Mouse (Mus musculus) MEL-GATA-1-ER (cell line): Measurements from ENCODE around the gene Ccsap.
"Not testable (repeated sequence)": the region's sequence is repeated elsewhere in the genome, so short reads cannot be mapped to it uniquely, and the experiment has no call there.

Source experiments
- DNase-seq: peaks from one replicate; pipeline ENCODE4 v3.0.0-alpha.2; 2012; ENCODE audit warnings: low read depth; ENCODE audit errors: extremely low read depth

The Ccsap gene

GRCm38 (mm10) chr8:123840578-123841345 lies 19.2 kb downstream of the Ccsap start:
- DNase-seq: no peak

- DNase-seq: no peak
Measured at GRCm38 (mm10) chr8:123838496-123838895, 21.5 kb downstream of the Ccsap start.

- DNase-seq: no peak
Measured at GRCm38 (mm10) chr8:123836354-123836753, 23.7 kb downstream of the Ccsap start.

- DNase-seq: no peak
Measured at GRCm38 (mm10) chr8:123835451-123835850, 24.6 kb downstream of the Ccsap start.

DNA sequence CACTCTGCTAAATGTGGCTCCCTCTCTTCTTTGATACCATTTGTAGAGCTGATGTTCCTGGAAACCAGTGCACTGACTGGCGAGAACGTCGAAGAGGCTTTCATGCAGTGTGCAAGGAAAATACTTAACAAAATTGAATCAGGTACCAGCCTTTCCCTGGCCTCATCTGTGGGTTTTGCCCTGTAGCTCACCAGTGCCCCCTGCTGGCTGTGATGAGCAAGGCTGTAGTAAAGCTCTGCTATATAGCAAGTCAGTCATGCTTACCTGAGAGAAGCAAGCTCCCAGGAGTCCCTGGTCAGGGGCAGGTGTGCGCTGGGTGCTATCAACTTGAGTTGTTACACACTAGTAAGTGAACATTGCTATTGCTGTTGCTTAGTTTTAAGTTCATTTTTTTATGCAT lies 27.3 kb downstream of the Ccsap start:
- DNase-seq: no peak

DNA sequence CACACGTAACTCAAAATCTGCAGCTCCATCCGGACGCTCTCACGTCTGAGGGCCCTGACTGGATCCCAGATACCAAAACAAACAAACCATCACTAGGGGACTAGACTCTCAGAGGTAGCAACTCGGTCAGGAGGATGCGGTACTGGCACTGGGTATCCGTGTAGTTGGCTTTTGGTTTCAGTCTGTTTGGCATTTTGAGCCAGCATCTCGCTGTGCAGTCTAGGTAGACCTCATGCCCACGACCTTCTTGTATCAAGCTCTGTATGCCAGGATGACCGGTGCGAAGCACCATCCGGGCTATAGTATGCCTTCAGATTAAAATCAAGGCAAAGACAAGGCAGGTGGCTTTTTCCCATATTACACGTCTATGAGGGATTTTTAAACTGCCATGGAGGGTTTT lies 32.5 kb downstream of the Ccsap start:
- DNase-seq: no peak

GRCm38 (mm10) chr8:123826758-123827157 lies 33.3 kb downstream of the Ccsap start:
- no peak for DNase-seq

GRCm38 (mm10) chr8:123826001-123826400 lies 34.0 kb downstream of the Ccsap start:
- no peak for DNase-seq

DNA sequence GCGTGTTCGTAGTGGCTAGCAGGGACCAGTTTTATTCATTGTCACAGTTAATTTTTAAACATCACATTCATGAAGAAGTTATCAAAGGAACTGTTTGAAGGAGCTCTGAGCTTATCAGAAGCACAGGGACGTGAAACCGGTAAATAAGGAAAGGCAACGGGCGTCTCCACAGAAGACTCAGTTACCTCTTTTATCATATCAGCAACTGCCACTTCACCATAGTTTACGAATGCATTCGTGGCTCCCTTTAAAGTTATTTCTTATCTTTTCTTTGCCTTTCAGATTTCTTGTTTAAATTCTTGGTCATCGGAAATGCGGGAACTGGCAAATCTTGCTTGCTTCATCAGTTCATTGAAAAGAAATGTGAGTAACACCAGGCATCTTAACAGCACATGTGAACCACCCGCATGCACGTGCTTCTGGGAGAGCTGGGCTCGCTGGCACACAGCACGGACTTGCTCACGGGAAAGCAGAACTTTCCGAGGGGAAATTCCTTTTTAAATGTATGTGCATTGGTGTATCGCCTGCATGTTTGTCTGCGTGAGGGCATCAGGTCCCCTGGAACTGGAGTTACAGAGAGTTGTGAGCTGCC lies 36.4 kb downstream of the Ccsap start:
- DNase-seq: peak; percentile 83

DNA sequence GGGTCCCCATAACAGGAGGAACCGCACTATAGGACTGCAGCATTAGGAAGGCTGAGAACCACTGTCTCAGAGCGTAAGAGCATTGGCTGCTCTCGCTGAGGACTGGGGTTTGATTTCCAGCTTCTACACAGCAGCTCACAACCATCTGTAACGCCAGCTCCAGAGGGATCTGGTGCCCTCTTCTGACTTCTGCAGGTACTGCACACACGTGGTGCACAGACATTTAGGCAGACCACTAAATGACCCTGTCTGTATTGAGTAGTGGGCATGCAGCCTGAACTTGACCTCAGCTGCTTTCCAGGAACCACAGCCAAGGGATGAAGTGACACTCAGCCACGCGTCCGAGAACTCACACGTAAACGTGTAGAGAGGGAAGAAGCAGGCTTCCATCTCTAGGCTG lies 36.9 kb downstream of the Ccsap start:
- DNase-seq: no peak

DNA sequence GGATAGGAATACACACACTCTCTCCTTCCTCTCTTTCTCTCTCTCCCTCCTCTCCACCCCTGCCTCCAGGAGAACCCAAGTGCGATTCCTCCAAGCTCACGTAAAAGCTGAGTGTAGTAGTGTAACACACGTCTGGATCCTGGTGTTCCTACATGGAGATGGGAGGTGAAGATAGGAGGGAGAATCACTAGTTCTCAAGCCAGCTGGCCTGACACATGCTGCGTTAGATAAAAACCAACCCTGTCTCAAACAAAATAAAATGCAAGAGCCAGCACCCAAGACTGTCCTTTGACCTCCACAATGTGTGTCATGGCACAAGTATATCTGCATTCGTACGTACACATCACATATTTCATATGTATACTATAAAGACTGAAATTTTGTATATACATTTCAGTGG lies 39.2 kb downstream of the Ccsap start:
- DNase-seq: no peak

- peak; percentile 43 for DNase-seq
Measured at GRCm38 (mm10) chr8:123819683-123820610, 40.1 kb downstream of the Ccsap start.

DNA sequence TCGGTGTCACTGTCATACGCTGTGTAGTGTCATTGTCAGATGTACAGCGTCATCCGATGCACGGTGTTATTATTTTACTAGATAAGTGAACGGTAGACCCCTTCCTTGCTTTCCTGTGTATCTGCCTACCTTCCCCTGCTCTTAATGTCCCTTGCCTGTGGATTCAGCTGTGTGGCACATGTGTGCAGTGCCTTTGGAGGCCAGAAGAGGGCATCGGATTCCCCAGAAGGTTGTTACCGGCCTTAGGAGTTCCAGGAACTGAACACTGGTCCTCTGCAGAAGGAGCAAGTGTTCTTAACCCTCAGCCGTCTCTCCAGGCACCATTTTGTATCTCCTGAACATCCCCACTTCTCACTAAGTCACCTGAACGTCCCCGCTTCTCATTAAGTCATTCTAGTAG lies 42.3 kb downstream of the Ccsap start:
- DNase-seq: no peak

- no peak for DNase-seq
Measured at GRCm38 (mm10) chr8:123816939-123817338, 43.1 kb downstream of the Ccsap start.

DNA sequence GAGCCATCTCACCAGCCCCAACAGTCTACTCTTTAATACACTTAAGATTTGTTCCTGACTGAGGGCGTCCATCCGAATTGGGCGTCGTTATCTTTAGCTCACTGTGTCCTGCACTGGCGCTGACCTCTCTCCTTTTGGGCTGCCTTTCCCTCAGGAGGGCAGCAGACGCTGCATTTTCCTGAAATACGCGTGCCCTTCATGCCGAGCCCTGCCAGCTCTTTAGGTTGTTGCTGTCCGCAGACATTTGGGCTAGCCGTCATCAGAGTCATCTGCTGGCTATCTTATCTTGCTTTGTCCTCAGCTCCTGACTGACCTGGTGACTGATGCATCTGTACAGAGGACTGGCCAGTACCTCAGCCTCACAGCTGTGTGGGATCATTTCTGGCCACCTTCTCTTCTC lies 44.7 kb downstream of the Ccsap start:
- no peak for DNase-seq

DNA sequence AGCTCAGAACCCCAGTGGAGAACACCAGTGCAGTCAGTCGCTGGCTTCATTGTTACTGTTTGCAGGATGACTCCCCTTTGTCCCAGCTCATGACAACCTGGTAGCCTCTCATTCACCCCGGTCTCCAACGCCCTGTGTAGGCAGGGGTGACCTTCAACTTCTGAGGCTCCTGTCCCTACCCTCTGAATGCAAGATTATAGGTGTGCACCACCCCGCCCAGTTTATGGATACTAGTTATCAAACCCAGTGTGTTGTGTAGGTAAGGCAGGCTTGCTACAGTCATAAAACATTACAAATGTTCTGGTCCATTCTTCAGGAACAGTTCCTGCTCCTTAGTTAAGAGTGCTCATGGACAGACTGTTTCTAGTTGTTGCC lies 46.1 kb downstream of the Ccsap start:
- no peak for DNase-seq

- DNase-seq: no peak
Measured at GRCm38 (mm10) chr8:123813173-123813891, 46.7 kb downstream of the Ccsap start.

- DNase-seq: no peak
Measured at GRCm38 (mm10) chr8:123812227-123812626, 47.8 kb downstream of the Ccsap start.

GRCm38 (mm10) chr8:123809342-123809741 lies 50.7 kb downstream of the Ccsap start:
- DNase-seq: not testable (repeated sequence)

DNA sequence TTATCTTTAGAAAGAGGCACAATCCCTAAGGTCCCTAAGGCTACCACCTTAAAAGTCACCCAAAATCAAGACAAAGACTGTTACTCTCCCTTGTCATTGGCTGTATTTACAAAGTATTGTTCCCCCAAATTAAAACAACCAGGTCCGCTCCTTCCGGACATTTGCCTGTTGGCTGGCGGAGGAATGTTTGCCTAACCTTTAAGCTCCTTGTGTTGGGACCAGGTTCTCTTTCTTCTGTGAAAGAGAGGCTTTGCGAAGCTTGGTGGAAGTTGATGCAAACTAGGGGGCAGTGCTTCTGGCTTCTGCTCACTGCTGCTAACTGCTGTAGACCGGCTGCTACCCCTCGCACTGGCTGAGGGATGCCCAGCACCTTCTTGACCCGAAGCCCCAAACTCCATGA lies 51.3 kb downstream of the Ccsap start:
- no peak for DNase-seq

DNA sequence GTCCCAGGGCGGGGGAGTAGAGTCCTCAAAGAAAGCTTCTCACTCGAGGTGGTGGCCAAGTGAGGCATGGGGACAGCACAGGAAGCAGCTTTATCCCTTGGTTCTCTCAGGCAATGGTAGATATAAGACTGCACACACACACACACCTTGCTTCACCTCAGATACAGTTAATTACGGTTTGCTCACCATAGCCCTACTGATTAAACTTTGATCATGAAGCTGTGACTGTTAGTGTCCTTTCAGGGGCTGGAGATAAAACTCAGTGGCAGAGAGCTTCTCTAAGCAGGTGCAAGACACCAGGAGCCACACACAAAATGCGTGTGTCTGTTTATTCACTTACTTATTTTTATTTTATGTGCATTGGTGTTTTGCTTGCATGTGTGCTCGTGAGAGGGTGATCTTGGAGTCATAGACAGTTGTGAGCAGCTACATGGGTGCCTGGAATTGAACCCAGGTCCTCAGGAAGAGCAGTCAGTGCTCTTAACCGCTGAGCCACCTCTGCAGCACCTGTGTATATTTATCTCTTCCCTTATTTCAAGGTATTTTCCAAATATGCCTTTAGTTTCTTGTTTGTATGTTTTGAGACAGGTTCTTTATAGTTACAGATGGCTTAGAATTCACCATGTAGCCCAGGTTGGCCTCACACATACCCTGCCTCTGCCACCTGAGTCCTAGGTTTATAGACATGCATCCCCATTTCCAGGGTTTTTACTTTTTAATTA lies 52.0 kb downstream of the Ccsap start:
- DNase-seq: no peak
